Mouse (Mus musculus) stomach, embryonic 14.5 days (tissue): ENCODE measurements around the gene Dusp5. TPM values are rescaled to one million over a fixed set of nuclear protein-coding genes. Genes with fewer than 3 reads are reported as not detected.

Experiments used
- ATAC-seq: fragments of 200-750 bp; cut with Nextera tagmentation; 2 replicates; pipeline ENCODE4 v1.8.0; 2017; ENCODE audit warnings: low read depth, moderate TSS enrichment; ENCODE audit not compliant: insufficient number of reproducible peaks, insufficient read depth, low FRiP score
- H3K27ac ChIP-seq: fragments of 300-500 bp; sonication (generic); 2 replicates; pipeline ENCODE4 v1.5.1; 2014; ENCODE audit warnings: mild to moderate bottlenecking, low read length, moderate library complexity, mixed read lengths
- H3K27me3 ChIP-seq: fragments of 300-500 bp; sonication (generic); 2 replicates; pipeline ENCODE4 v1.6.1; 2014; ENCODE audit warnings: low read length, control low read depth, mixed read lengths; ENCODE audit not compliant: control insufficient read depth, insufficient read depth
- H3K36me3 ChIP-seq: fragments of 300-500 bp; sonication (generic); 2 replicates; pipeline ENCODE4 v1.6.1; 2014; ENCODE audit warnings: mild to moderate bottlenecking, control low read depth, low read length, moderate library complexity, mixed read lengths; ENCODE audit not compliant: control insufficient read depth, insufficient read depth
- H3K4me1 ChIP-seq: fragments of 300-500 bp; sonication (generic); 2 replicates; pipeline ENCODE4 v1.6.1; 2014; ENCODE audit warnings: low read length, control low read depth, mixed read lengths; ENCODE audit not compliant: control insufficient read depth, insufficient read depth
- H3K4me2 ChIP-seq: fragments of 300-500 bp; sonication (generic); replicated peaks from 2 replicates; pipeline ENCODE4 v1.6.1; 2014; ENCODE audit warnings: low read depth, low read length, control low read depth
- H3K4me3 ChIP-seq: fragments of 300-500 bp; sonication (generic); 2 replicates; pipeline ENCODE4 v1.5.1; 2014; ENCODE audit warnings: low read depth, low read length, control low read depth
- H3K9ac ChIP-seq: fragments of 300-500 bp; sonication (generic); replicated peaks from 2 replicates; pipeline ENCODE4 v1.6.1; 2014; ENCODE audit warnings: low read depth, mild to moderate bottlenecking, control low read depth, low read length, moderate library complexity, mixed read lengths
- H3K9me3 ChIP-seq: fragments of 300-500 bp; sonication (generic); 2 replicates; pipeline ENCODE4 v1.6.1; 2016; ENCODE audit warnings: low read depth, low read length, control low read depth; ENCODE audit not compliant: control insufficient read depth
- WGBS: fragments of 180-500 bp; shearing (Covaris S2); extraction: QIAGEN DNeasy Blood & Tissue Kit; methylation state at CpG from one replicate; pipeline ENCODE4 v1.1.7; 2014; 5-methylcytosine and 5-hydroxymethylcytosine counted together
- polyA plus RNA-seq: library from polyadenylated mRNA; unstranded; fragments of >200 nt; fragmentation: Nextera tagmentation; extraction: Ambion mirVana; gene quantifications from 2 replicates; pipeline ENCODE4 v1.2.1, GENCODE M21; 2014

The Dusp5 gene
- polyA plus RNA-seq, 1 experiment from 2014 or later = 4.6 TPM

GRCm38 (mm10) chr19:53571501-53572428 is 42.9 kb downstream of the Dusp5 start:
- Histone ChIP-seq H3K9me3 (no peaks in the 10 kb centered on the region), H3K36me3 (no peaks in the 10 kb centered on the region), H3K4me1 (peaks cover 5% of the 10 kb centered on the region; the same call in 1 of the 2 replicates), H3K27me3 (no peaks in the 10 kb centered on the region), H3K4me3 (no peak overlapping the region), H3K9ac (no peak overlapping the region), H3K4me2 (no peak overlapping the region), H3K27ac (no peak overlapping the region)
- WGBS = 67% methylated on average over 18 of the region's 18 CpGs
- ATAC-seq = no peak

DNA sequence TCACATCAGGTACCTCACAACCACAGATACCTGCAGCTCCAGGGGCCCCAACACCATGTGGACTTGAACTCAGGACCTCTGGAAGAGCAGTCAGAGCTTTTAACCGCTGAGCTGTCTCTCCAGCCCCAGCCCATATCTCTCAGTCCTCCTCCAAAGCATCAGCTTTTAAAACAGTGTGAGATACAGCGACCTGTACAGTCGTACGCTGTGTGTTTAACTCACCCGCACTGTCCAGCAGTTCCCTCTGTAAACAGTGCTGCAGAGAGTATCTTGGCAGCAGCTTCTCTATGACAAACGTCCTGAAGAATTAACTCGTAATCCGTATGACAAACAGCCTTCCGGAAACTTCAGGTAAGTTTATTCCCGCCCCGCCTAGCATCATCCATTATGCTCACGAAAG is 43.7 kb downstream of the Dusp5 start:
- no peak for ATAC-seq
- Histone ChIP-seq H3K27ac (no peak overlapping the region), H3K4me1 (peaks cover 8% of the 10 kb centered on the region; the same call in 1 of the 2 replicates), H3K4me2 (no peak overlapping the region), H3K9ac (no peak overlapping the region), H3K9me3 (no peaks in the 10 kb centered on the region), H3K36me3 (no peaks in the 10 kb centered on the region), H3K4me3 (no peak overlapping the region), H3K27me3 (no peaks in the 10 kb centered on the region)
- WGBS = 26% methylated on average over 12 of the region's 12 CpGs

- Histone ChIP-seq H3K4me3 (no peak overlapping the region), H3K27ac (no peak overlapping the region), H3K27me3 (no peaks in the 10 kb centered on the region), H3K9me3 (no peaks in the 10 kb centered on the region), H3K36me3 (no peaks in the 10 kb centered on the region), H3K4me1 (peaks cover 8% of the 10 kb centered on the region; the same call in 1 of the 2 replicates), H3K4me2 (no peak overlapping the region), H3K9ac (no peak overlapping the region)
- 80% methylated on average over 3 of the region's 3 CpGs for WGBS
- ATAC-seq = no peak
These were observed 44.2 kb downstream of the Dusp5 start for GRCm38 (mm10) chr19:53573151-53573550.

- 70% methylated on average over 8 of the region's 8 CpGs for WGBS
These were observed 45.2 kb downstream of the Dusp5 start for GRCm38 (mm10) chr19:53574131-53574530.

DNA sequence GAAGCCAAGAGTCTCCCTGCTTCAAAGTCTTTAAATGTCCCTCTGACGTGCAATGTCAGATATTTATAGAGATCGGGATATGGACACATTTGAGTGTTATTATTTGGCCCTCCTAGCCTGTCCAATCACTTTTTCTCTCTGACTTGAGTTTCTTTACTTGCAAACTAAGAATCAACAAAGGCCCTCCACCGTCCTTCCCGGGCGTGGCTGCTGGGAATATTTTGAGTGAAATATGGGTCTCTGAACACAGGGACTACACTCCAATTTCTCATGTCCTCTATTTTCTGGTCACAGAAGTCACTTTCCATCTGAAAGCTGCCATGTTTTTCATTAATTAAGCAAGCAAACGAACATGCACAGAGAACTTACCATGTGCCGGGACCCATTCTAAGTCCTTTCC is 45.6 kb downstream of the Dusp5 start:
- H3K27me3 ChIP-seq = no peaks in the 10 kb centered on the region
- ATAC-seq = no peak
- peaks cover 10% of the 10 kb centered on the region; the same call in 1 of the 2 replicates for H3K4me1 ChIP-seq
- no peak overlapping the region for H3K4me3 ChIP-seq
- H3K36me3 ChIP-seq = no peaks in the 10 kb centered on the region
- H3K9ac ChIP-seq = no peak overlapping the region
- H3K27ac ChIP-seq = no peak overlapping the region
- no peaks in the 10 kb centered on the region for H3K9me3 ChIP-seq
- WGBS = 87% methylated on average over 7 of the region's 7 CpGs
- no peak overlapping the region for H3K4me2 ChIP-seq

More at GRCm38 (mm10) chr19:53574131-53574530, 45.2 kb downstream of the Dusp5 start:
- Histone ChIP-seq H3K4me2 (no peak overlapping the region), H3K27me3 (no peaks in the 10 kb centered on the region), H3K36me3 (no peaks in the 10 kb centered on the region), H3K9ac (no peak overlapping the region), H3K4me3 (no peak overlapping the region), H3K27ac (no peak overlapping the region), H3K4me1 (peaks cover 10% of the 10 kb centered on the region; the same call in 1 of the 2 replicates), H3K9me3 (no peaks in the 10 kb centered on the region)
- ATAC-seq = no peak

DNA sequence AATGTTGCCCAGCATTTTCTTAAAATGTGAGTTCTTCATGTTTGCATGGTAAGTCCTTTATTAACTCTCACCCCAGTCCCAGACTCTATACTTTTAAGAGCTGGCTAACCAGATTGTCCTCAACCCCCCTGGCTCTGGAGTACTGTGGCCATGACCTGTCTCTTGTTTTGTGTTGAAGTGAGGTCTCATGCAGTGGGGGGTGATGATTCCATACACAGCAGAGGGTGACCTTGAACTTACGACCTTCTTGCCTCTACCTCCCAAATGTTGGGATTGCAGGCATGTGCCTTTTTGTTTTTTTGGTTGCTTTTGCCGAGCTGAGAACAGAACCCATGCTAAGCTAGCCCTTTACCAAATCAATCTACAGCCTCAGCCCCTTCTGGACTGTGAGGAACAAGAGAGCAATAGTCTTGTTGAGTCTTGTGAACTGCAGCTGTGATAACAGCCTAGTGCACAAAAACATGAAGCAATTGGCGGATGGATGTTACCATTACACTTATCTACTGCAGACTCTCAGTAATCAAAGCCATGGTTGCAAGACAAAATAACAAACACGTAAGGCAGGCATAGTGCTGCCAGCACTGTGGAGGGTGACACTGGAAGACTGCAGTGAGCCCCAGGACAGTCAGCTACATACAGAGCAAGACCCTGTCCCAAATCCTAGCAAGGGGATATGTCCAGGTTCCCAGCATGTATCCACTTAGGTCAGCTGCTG is 46.5 kb downstream of the Dusp5 start:
- H3K4me3 ChIP-seq = no peak overlapping the region
- ATAC-seq = no peak
- H3K36me3 ChIP-seq = no peaks in the 10 kb centered on the region
- no peak overlapping the region for H3K4me2 ChIP-seq
- H3K4me1 ChIP-seq = peaks cover 10% of the 10 kb centered on the region; the same call in 1 of the 2 replicates
- 77% methylated on average over 4 of the region's 4 CpGs for WGBS
- H3K9me3 ChIP-seq = no peaks in the 10 kb centered on the region
- no peaks in the 10 kb centered on the region for H3K27me3 ChIP-seq
- H3K9ac ChIP-seq = no peak overlapping the region
- H3K27ac ChIP-seq = no peak overlapping the region

DNA sequence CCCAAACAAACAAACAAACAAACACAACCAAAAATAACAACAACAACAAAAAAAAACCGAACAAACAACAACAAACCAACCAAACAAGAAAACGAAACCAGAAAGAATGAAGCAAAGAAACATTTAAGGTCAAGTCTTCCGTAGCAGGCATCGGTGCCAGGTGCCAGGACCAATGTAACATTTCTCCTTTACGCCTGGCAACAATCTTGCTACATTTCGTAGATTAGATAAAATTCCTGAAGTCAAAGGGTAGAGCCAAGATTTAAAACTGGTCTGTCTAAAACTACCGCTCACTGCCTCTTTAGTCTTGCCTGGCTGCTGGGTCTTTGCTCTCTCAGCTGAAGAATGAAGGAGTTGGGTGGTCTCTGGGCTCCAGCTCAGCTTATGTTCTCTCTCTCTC is 47.2 kb downstream of the Dusp5 start:
- no peaks in the 10 kb centered on the region for H3K36me3 ChIP-seq
- WGBS = 65% methylated on average over 7 of the region's 7 CpGs
- no peaks in the 10 kb centered on the region for H3K27me3 ChIP-seq
- no peak overlapping the region for H3K4me2 ChIP-seq
- peaks cover 10% of the 10 kb centered on the region; the same call in 1 of the 2 replicates for H3K4me1 ChIP-seq
- H3K9me3 ChIP-seq = no peaks in the 10 kb centered on the region
- H3K4me3 ChIP-seq = no peak overlapping the region
- no peak for ATAC-seq
- H3K27ac ChIP-seq = no peak overlapping the region
- H3K9ac ChIP-seq = no peak overlapping the region

DNA sequence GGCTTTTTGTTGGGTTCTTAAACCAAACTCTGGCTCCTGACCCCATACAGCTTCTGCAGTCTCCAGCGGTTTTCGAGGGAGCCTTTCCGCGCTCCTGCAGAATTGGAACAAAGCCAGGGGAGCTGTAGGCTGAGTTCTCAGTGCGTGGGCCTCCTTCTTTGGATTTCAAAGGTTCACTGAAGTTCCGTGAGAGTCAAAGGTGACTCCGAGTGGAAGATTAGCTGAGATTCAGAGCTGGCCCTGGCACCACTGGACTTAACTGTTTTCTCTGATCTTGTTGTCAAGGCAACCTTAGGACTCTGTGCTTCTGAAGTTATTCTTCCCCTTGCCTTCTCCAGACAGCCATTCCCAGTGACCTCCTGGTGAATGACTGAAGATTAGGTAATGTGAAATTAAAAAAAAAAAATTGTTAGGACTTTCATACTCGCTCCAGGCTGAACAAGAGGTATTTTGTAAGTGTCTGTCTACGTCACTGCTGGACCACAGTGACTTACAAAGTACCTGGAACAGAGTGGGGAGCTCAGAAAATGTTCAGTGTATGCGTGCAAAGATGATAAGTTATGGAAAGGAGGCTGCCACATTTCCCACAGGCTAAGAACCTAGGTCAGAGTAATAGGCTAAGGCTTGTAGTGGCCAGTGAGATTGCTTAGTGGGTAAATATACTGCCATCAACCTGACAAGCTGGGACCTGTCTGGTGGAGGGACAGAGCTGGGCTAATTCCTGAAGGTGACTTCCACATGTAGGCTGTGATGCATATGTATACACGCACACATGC is 48.3 kb downstream of the Dusp5 start:
- Histone ChIP-seq H3K9ac (no peak overlapping the region), H3K9me3 (no peaks in the 10 kb centered on the region), H3K27ac (no peak overlapping the region), H3K27me3 (no peaks in the 10 kb centered on the region), H3K4me3 (no peak overlapping the region), H3K4me1 (peaks cover 10% of the 10 kb centered on the region; the same call in 1 of the 2 replicates), H3K4me2 (no peak overlapping the region), H3K36me3 (no peaks in the 10 kb centered on the region)
- 47% methylated on average over 11 of the region's 11 CpGs for WGBS
- ATAC-seq = no peak
